Mouse (Mus musculus): ENCODE measurements around the gene Tsen2.

GRCm38 (mm10) chr6:115580810-115581209, 36.3 kb downstream of the Tsen2 start:
- TF ChIP-seq POLR2A (IDR thresholded peaks at IDR 0.05; ENCODE audit: borderline replicate concordance, control insufficient read depth, low read depth, low read length) (no peak), CTCF (IDR thresholded peaks at IDR 0.05; ENCODE audit: control insufficient read depth, insufficient read depth, low read length) (no peak)

All from bone marrow, adult 2 months (tissue).